Mouse (Mus musculus): ENCODE measurements around the gene Scube1.

Gene Scube1

GRCm38 (mm10) chr15:83683051-83683561 is 41.7 kb downstream of the Scube1 start:
- ChIA-PET CTCF (interaction anchor here in 2 of 4 experiments (0.5 to 1.3 kb wide), 2 partner anchors 12 to 289 kb away, joined by 3 to 6 read pairs; no protein-coding TSS in a partner anchor), POLR2A (interaction anchor here in 2 of 4 experiments (1.3 kb wide), 2 partner anchors 18 to 36 kb away, joined by 3 to 4 read pairs; no protein-coding TSS in a partner anchor)

GRCm38 (mm10) chr15:83680300-83680699 is 44.5 kb downstream of the Scube1 start:
- CTCF ChIA-PET = interaction anchor here in 1 of 4 experiments (1.2 kb wide), 1 partner anchor 15 kb away, joined by 3 read pairs; no protein-coding TSS in a partner anchor
- POLR2A ChIA-PET = interaction anchor here in 1 of 4 experiments (0.6 kb wide), 1 partner anchor 212 kb away, joined by 3 read pairs; no protein-coding TSS in a partner anchor

- POLR2A ChIA-PET = interaction anchor here in 2 of 4 experiments (0.6 to 1.6 kb wide), 2 partner anchors 14 to 211 kb away, joined by 3 to 6 read pairs; no protein-coding TSS in a partner anchor
- CTCF ChIA-PET = interaction anchor here in 1 of 4 experiments (0.6 kb wide), 1 partner anchor 43 kb away, joined by 3 read pairs; no protein-coding TSS in a partner anchor
These were observed 45.1 kb downstream of the Scube1 start for GRCm38 (mm10) chr15:83679729-83680128.

GRCm38 (mm10) chr15:83678606-83679005 is 46.2 kb downstream of the Scube1 start:
- ChIA-PET POLR2A (interaction anchor here in 1 of 4 experiments (0.8 to 1.6 kb wide), 2 partner anchors 13 to 22 kb away, joined by 3 to 6 read pairs; no protein-coding TSS in a partner anchor), CTCF (interaction anchor here in 3 of 4 experiments (0.6 to 1.0 kb wide), 6 partner anchors 12 to 893 kb away, joined by 3 to 4 read pairs (median 3); no protein-coding TSS in a partner anchor)

GRCm38 (mm10) chr15:83678089-83678488 is 46.7 kb downstream of the Scube1 start:
- CTCF ChIA-PET = interaction anchor here in 3 of 4 experiments (0.6 to 1.0 kb wide), 5 partner anchors 11 to 596 kb away, joined by 3 read pairs; no protein-coding TSS in a partner anchor

GRCm38 (mm10) chr15:83677098-83677497 is 47.7 kb downstream of the Scube1 start:
- POLR2A ChIA-PET = interaction anchor here in 1 of 4 experiments (0.8 kb wide), 1 partner anchor 9 kb away, joined by 3 read pairs; no protein-coding TSS in a partner anchor

More at GRCm38 (mm10) chr15:83678089-83678488, 46.7 kb downstream of the Scube1 start:
- POLR2A ChIA-PET = interaction anchor here in 1 of 4 experiments (1.6 kb wide), 1 partner anchor 12 kb away, joined by 6 read pairs; no protein-coding TSS in a partner anchor

GRCm38 (mm10) chr15:83676286-83676685 is 48.5 kb downstream of the Scube1 start:
- POLR2A ChIA-PET = no interaction called here
- CTCF ChIA-PET = interaction anchor here in 3 of 4 experiments (0.5 to 0.9 kb wide), 4 partner anchors 79 to 1221 kb away, joined by 3 to 5 read pairs (median 3); no protein-coding TSS in a partner anchor

More at GRCm38 (mm10) chr15:83677098-83677497, 47.7 kb downstream of the Scube1 start:
- CTCF ChIA-PET = no interaction called here

- CTCF ChIA-PET = no interaction called here
- POLR2A ChIA-PET = interaction anchor here in 2 of 4 experiments (0.6 to 0.8 kb wide), 2 partner anchors 19 to 24 kb away, joined by 3 to 4 read pairs; no protein-coding TSS in a partner anchor
These were observed 51.2 kb downstream of the Scube1 start for GRCm38 (mm10) chr15:83673621-83674020.

- ChIA-PET CTCF (no interaction called here), POLR2A (no interaction called here)
These were observed 57.3 kb downstream of the Scube1 start for GRCm38 (mm10) chr15:83667501-83667900.

- CTCF ChIA-PET = interaction anchor here in 1 of 4 experiments (0.9 kb wide), 1 partner anchor 59 kb away, joined by 3 read pairs; no protein-coding TSS in a partner anchor
These were observed 58.4 kb downstream of the Scube1 start for GRCm38 (mm10) chr15:83666418-83666817.

GRCm38 (mm10) chr15:83665993-83666392 is 58.8 kb downstream of the Scube1 start:
- POLR2A ChIA-PET = interaction anchor here in 1 of 4 experiments (1.5 kb wide), 1 partner anchor 13 kb away, joined by 6 read pairs; no protein-coding TSS in a partner anchor
- CTCF ChIA-PET = interaction anchor here in 1 of 4 experiments (0.6 to 0.9 kb wide), 2 partner anchors 58 to 358 kb away, joined by 3 to 6 read pairs; no protein-coding TSS in a partner anchor

More at GRCm38 (mm10) chr15:83666418-83666817, 58.4 kb downstream of the Scube1 start:
- POLR2A ChIA-PET = interaction anchor here in 1 of 4 experiments (1.5 kb wide), 1 partner anchor 12 kb away, joined by 6 read pairs; no protein-coding TSS in a partner anchor

GRCm38 (mm10) chr15:83664722-83665121 is 60.1 kb downstream of the Scube1 start:
- ChIA-PET CTCF (interaction anchor here (0.5 to 1.4 kb wide), 14 partner anchors 8 to 390 kb away, joined by 3 to 15 read pairs (median 3); partner anchors contain the start of gene Scube1 (in 2 of the 4)), POLR2A (interaction anchor here in 1 of 4 experiments (1.5 kb wide), 1 partner anchor 22 kb away, joined by 3 read pairs; no protein-coding TSS in a partner anchor)

- CTCF ChIA-PET = interaction anchor here in 1 of 4 experiments (0.6 to 1.2 kb wide), 2 partner anchors 19 to 607 kb away, joined by 3 to 4 read pairs; no protein-coding TSS in a partner anchor
- POLR2A ChIA-PET = interaction anchor here in 1 of 4 experiments (0.9 kb wide), 1 partner anchor 15 kb away, joined by 3 read pairs; no protein-coding TSS in a partner anchor
These were observed 61.8 kb downstream of the Scube1 start for GRCm38 (mm10) chr15:83663066-83663465.

GRCm38 (mm10) chr15:83662106-83662505 is 62.7 kb downstream of the Scube1 start:
- ChIA-PET POLR2A (interaction anchor here in 1 of 4 experiments (0.6 kb wide), 1 partner anchor 621 kb away, joined by 3 read pairs; no protein-coding TSS in a partner anchor), CTCF (no interaction called here)

GRCm38 (mm10) chr15:83642518-83642917 is 82.3 kb downstream of the Scube1 start:
- ChIA-PET POLR2A (interaction anchor here in 1 of 4 experiments (0.9 kb wide), 1 partner anchor 22 kb away, joined by 3 read pairs; no protein-coding TSS in a partner anchor), CTCF (interaction anchor here in 1 of 4 experiments (0.6 kb wide), 1 partner anchor 722 kb away, joined by 3 read pairs; no protein-coding TSS in a partner anchor)

- ChIA-PET CTCF (no interaction called here), POLR2A (no interaction called here)
These were observed 84.6 kb downstream of the Scube1 start for GRCm38 (mm10) chr15:83640208-83640607.

GRCm38 (mm10) chr15:83639160-83639559 is 85.7 kb downstream of the Scube1 start:
- POLR2A ChIA-PET = interaction anchor here in 1 of 4 experiments (0.6 kb wide), 1 partner anchor 156 kb away, joined by 3 read pairs; no protein-coding TSS in a partner anchor
- CTCF ChIA-PET = interaction anchor here in 1 of 4 experiments (0.7 kb wide), 1 partner anchor 931 kb away, joined by 5 read pairs; no protein-coding TSS in a partner anchor

- ChIA-PET CTCF (interaction anchor here in 1 of 4 experiments (0.8 to 1.0 kb wide), 2 partner anchors 31 to 118 kb away, joined by 3 to 4 read pairs; no protein-coding TSS in a partner anchor), POLR2A (interaction anchor here in 1 of 4 experiments (0.6 kb wide), 1 partner anchor 157 kb away, joined by 3 read pairs; no protein-coding TSS in a partner anchor)
These were observed 86.5 kb downstream of the Scube1 start for GRCm38 (mm10) chr15:83638196-83638899.
